Comparison of ENCODE assay signal across 11 mouse cellular contexts in genomic region chr9:108489215-108489614, GRCm38 (mm10). TPM values are rescaled to one million over a fixed set of nuclear protein-coding genes. Genes with fewer than 3 reads are reported as not detected.
DNase-seq lines count a peak whose midpoint lies in the region; ATAC-seq and TF ChIP-seq lines count a peak whose summit lies in the region.
"Had no signal": no experiment of that assay in that cellular context is flagged by ENCODE, and none has a peak within 500 bp of the region (broad histone marks: within the 10 kb centered on the region; RNA-seq: fewer than 3 reads in every experiment).

No protein-coding gene starts in this region.

- 96% methylated on average over 20 of the region's 20 CpGs for WGBS in intestine, postnatal 0 days

- H3K4me1 ChIP-seq in intestine, postnatal 0 days (replicated peaks; ENCODE audit: control insufficient read depth, insufficient read depth, low read length): no peaks in the 10 kb centered on the region; the same call in 1 of the 2 replicates

- H3K27me3 ChIP-seq in intestine, postnatal 0 days (replicated peaks; ENCODE audit: control insufficient read depth, insufficient read depth, low read length): no peaks in the 10 kb centered on the region
- H3K27me3 ChIP-seq: kidney, embryonic 15.5 days had no signal

- H3K4me3 ChIP-seq in intestine, postnatal 0 days (ENCODE audit: low read depth, low read length): no peak overlapping the region

- H3K9me3 ChIP-seq in intestine, postnatal 0 days (ENCODE audit: control insufficient read depth): no peaks in the 10 kb centered on the region
- H3K9me3 ChIP-seq: G1E; kidney, embryonic 15.5 days had no signal

- peaks cover 59% of the 10 kb centered on the region for H3K36me3 ChIP-seq in intestine, postnatal 0 days (ENCODE audit: control insufficient read depth, insufficient read depth)

- peak; percentile 5 for DNase-seq in kidney, adult 11 months
- no peak for DNase-seq in kidney, adult 18-20 months
- peak; percentile 32 for DNase-seq in thymus, postnatal 4 days
- no peak for DNase-seq in thymus, postnatal 25 days
- no peak for DNase-seq in urinary bladder, postnatal 36 days (ENCODE audit: low spot score in 2 of 2)
- DNase-seq: cerebellum, adult 18-20 months; lung, postnatal 4 days had no signal

- no peak overlapping the region for H3K4me2 ChIP-seq in intestine, postnatal 0 days (replicated peaks; ENCODE audit: low read depth)

- ATAC-seq in intestine, postnatal 0 days: no peak
- ATAC-seq in megakaryocyte-erythroid progenitor cell, adult 5-6 weeks (replicated peaks; ENCODE audit: low FRiP score, low TSS enrichment, poor library complexity, severe bottlenecking): no peak

- 0 out of 2 replicates have a peak overlapping the region, but pooled peaks have one; percentile 92 for H3K27ac ChIP-seq in intestine, postnatal 0 days (ENCODE audit: low read depth, low read length)

- H3K9ac ChIP-seq in intestine, postnatal 0 days (ENCODE audit: low read depth, low read length): no peak overlapping the region
- H3K9ac ChIP-seq: kidney, embryonic 15.5 days had no signal

- TF ChIP-seq CTCF in intestine, postnatal 0 days (IDR thresholded peaks at IDR 0.05; ENCODE audit: low read depth): no peak

RNA-seq across cellular contexts. Expression of gene Usp19, which starts 1.2 kb away (rescaled TPM):
- 17.2 and 17.6 TPM in 2 replicates for polyA plus RNA-seq in intestine, postnatal 0 days (2015; fragmentation: Nextera tagmentation; extraction: Ambion mirVana)
- 127 and 134 TPM in 2 replicates for total RNA-seq in megakaryocyte-erythroid progenitor cell, adult 5-6 weeks (2014; fragmentation: Nextera tagmentation)
- total RNA-seq in megakaryocyte-erythroid progenitor cell, adult 5-6 weeks (2017): 37.8 and 51.0 TPM in 2 replicates

RNA-seq across cellular contexts. Expression of gene Lamb2, which starts 9.7 kb away (rescaled TPM):
- polyA plus RNA-seq in intestine, postnatal 0 days (2015; fragmentation: Nextera tagmentation; extraction: Ambion mirVana): 8.9 and 10.1 TPM in 2 replicates
- total RNA-seq in megakaryocyte-erythroid progenitor cell, adult 5-6 weeks (2014; fragmentation: Nextera tagmentation): not detected in 2 replicates
- total RNA-seq in megakaryocyte-erythroid progenitor cell, adult 5-6 weeks (2017): 0.66 TPM in 1 of 2 replicates, not detected in the other

RNA-seq across cellular contexts. Expression of gene Qars, which starts 18.3 kb away (rescaled TPM):
- 66.4 and 74.7 TPM in 2 replicates for polyA plus RNA-seq in intestine, postnatal 0 days (2015; fragmentation: Nextera tagmentation; extraction: Ambion mirVana)
- 356 and 390 TPM in 2 replicates for total RNA-seq in megakaryocyte-erythroid progenitor cell, adult 5-6 weeks (2014; fragmentation: Nextera tagmentation)
- 235 and 321 TPM in 2 replicates for total RNA-seq in megakaryocyte-erythroid progenitor cell, adult 5-6 weeks (2017)

RNA-seq across cellular contexts. Expression of gene Qrich1, which starts 27.4 kb away (rescaled TPM):
- polyA plus RNA-seq in intestine, postnatal 0 days (2015; fragmentation: Nextera tagmentation; extraction: Ambion mirVana): 46.8 and 48.7 TPM in 2 replicates
- total RNA-seq in megakaryocyte-erythroid progenitor cell, adult 5-6 weeks (2014; fragmentation: Nextera tagmentation): 115 and 171 TPM in 2 replicates
- 146 and 150 TPM in 2 replicates for total RNA-seq in megakaryocyte-erythroid progenitor cell, adult 5-6 weeks (2017)

RNA-seq across cellular contexts. Expression of gene Klhdc8b, which starts 27.8 kb away (rescaled TPM):
- 24.2 and 24.8 TPM in 2 replicates for polyA plus RNA-seq in intestine, postnatal 0 days (2015; fragmentation: Nextera tagmentation; extraction: Ambion mirVana)
- total RNA-seq in megakaryocyte-erythroid progenitor cell, adult 5-6 weeks (2014; fragmentation: Nextera tagmentation): 8.0 and 29.6 TPM in 2 replicates
- 6.2 and 21.7 TPM in 2 replicates for total RNA-seq in megakaryocyte-erythroid progenitor cell, adult 5-6 weeks (2017)

Comparison
In these comparisons a context has a peak if more than half of its experiments do, and no peak if none do; other contexts are left out.
1. DNase-seq: peak in kidney, adult 11 months (single experiment) and thymus, postnatal 4 days (single experiment); none in kidney, adult 18-20 months (single experiment), thymus, postnatal 25 days (single experiment) and urinary bladder, postnatal 36 days (0 of 2).